Mouse (Mus musculus) effector memory CD4-positive, alpha-beta T cell, adult 5 months (primary cell): ENCODE measurements around the gene Btbd35f15. TPM values are rescaled to one million over a fixed set of nuclear protein-coding genes. Genes with fewer than 3 reads are reported as not detected.

Experiments
- polyA plus RNA-seq: library from polyadenylated mRNA; unstranded; fragments of 100-300 nt; shearing (Covaris generic); gene quantifications from one replicate; pipeline ENCODE4 v1.2.1, GENCODE M21; 2017

Btbd35f15 gene
- not detected for polyA plus RNA-seq

GRCm38 (mm10) chrX:33577214-33577613, at the start of gene Btbd35f15:
Btbd35f15 (minus strand) TSS chrX:33577314.

Other genes with a start within 250 kb of the Btbd35f15 start
- gene Btbd35f13, start 79.9 kb upstream of the Btbd35f15 start, polyA plus RNA-seq, result not detected
- gene Btbd35f14, start 125.0 kb upstream of the Btbd35f15 start, polyA plus RNA-seq, result not detected